Mouse (Mus musculus) CH12.LX (cell line): ENCODE measurements at regions not wholly inside any gene's neighbourhood (a gene's known extent, or its start where the extent isn't known, plus 50 kb on each side); places are given as distances from the start of the nearest gene placed in this dataset.

Experiments
- DNase-seq: peaks from one replicate; pipeline ENCODE4 v3.0.0-alpha.2; 2013; ENCODE audit errors: extremely low read depth
- H3K27ac ChIP-seq: 2 replicates; pipeline ENCODE4 v1.5.1; 2012; ENCODE audit warnings: low read depth, mild to moderate bottlenecking, control low read depth, moderate library complexity; ENCODE audit not compliant: insufficient read depth
- H3K27me3 ChIP-seq: replicated peaks from 2 replicates; pipeline ENCODE3; 2012; ENCODE audit warnings: inconsistent platforms
- H3K36me3 ChIP-seq, 2 experiments: replicated peaks in 1 of 2; 2 replicates each; pipeline versions ENCODE3 to v1.6.1; 2012; ENCODE audit warnings: inconsistent platforms in 1 of 2, low read length in 1 of 2, mild to moderate bottlenecking in 1 of 2, mixed read lengths in 1 of 2, moderate library complexity in 1 of 2; ENCODE audit not compliant: control insufficient read depth in 1 of 2, insufficient read depth in 1 of 2
- H3K4me1 ChIP-seq, 2 experiments: 2 replicates each; pipeline ENCODE4 v1.6.1; 2012; ENCODE audit warnings: inconsistent platforms in 1 of 2, moderate library complexity in 1 of 2; ENCODE audit not compliant: insufficient read depth in 2 of 2, control insufficient read depth in 1 of 2
- H3K4me2 ChIP-seq: 2 replicates; pipeline ENCODE4 v1.6.1; 2012; ENCODE audit warnings: low read depth, mild to moderate bottlenecking, control low read depth; ENCODE audit not compliant: poor library complexity, insufficient read depth, severe bottlenecking
- H3K4me3 ChIP-seq, 3 experiments: fragments of 150-350 bp in 1 of 3; sonication (generic) in 1 of 3; replicated peaks in 1 of 3; 2 replicates each; pipeline versions ENCODE3 to v1.5.1; 2011 to 2012; ENCODE audit warnings: low read depth in 2 of 3, low read length in 2 of 3, mild to moderate bottlenecking in 2 of 3, moderate library complexity in 2 of 3, control low read depth in 1 of 3, improper control_type of control experiment in 1 of 3, inconsistent platforms in 1 of 3, mixed read lengths in 1 of 3; ENCODE audit not compliant: poor library complexity in 1 of 3
- H3K79me2 ChIP-seq: replicated peaks from 2 replicates; pipeline ENCODE4 v1.6.1; 2012; ENCODE audit warnings: mild to moderate bottlenecking, moderate library complexity; ENCODE audit not compliant: control insufficient read depth, poor library complexity, insufficient read depth, severe bottlenecking; ENCODE audit errors: extremely low read depth
- H3K9ac ChIP-seq: 2 replicates; pipeline ENCODE4 v1.6.1; 2012; ENCODE audit warnings: low read depth, mild to moderate bottlenecking, control low read depth, moderate library complexity; ENCODE audit not compliant: insufficient read depth
- H3K9me3 ChIP-seq: replicated peaks from 2 replicates; pipeline ENCODE3; 2012; ENCODE audit warnings: low read length, inconsistent platforms, mixed read lengths
- BHLHE40 ChIP-seq: IDR thresholded peaks from 2 replicates; pipeline ENCODE4 v1.6.1; 2011; ENCODE audit warnings: mild to moderate bottlenecking, low read depth, low read length, improper control_type of control experiment
- CHD2 ChIP-seq: IDR thresholded peaks from 2 replicates; pipeline ENCODE4 v1.6.1; 2011; ENCODE audit warnings: low read length, improper control_type of control experiment
- E2F4 ChIP-seq: IDR thresholded peaks from 2 replicates; pipeline ENCODE4 v1.6.1; 2011; ENCODE audit warnings: low read depth, low read length, improper control_type of control experiment; ENCODE audit not compliant: insufficient replicate concordance
- GABPA ChIP-seq: IDR thresholded peaks from 2 replicates; pipeline ENCODE4 v1.6.1; 2012; ENCODE audit warnings: low read depth, low read length, improper control_type of control experiment, inconsistent platforms; ENCODE audit not compliant: insufficient replicate concordance
- MAFK ChIP-seq: IDR thresholded peaks from 2 replicates; pipeline ENCODE4 v1.6.1; 2011; ENCODE audit warnings: low read length, improper control_type of control experiment; ENCODE audit not compliant: insufficient replicate concordance
- MAX ChIP-seq: IDR thresholded peaks from 2 replicates; pipeline ENCODE4 v1.6.1; 2011; ENCODE audit warnings: low read length, improper control_type of control experiment
- MAZ ChIP-seq: IDR thresholded peaks from 2 replicates; pipeline ENCODE4 v1.6.1; 2012; ENCODE audit warnings: low read depth, mild to moderate bottlenecking, inconsistent platforms, low read length, improper control_type of control experiment, moderate library complexity
- MXI1 ChIP-seq: IDR thresholded peaks from 2 replicates; pipeline ENCODE4 v1.6.1; 2011; ENCODE audit warnings: mild to moderate bottlenecking, low read depth, low read length, improper control_type of control experiment
- NELFE ChIP-seq: IDR thresholded peaks from 2 replicates; pipeline ENCODE4 v1.6.1; 2011; ENCODE audit warnings: low read depth, low read length, improper control_type of control experiment
- NRF1 ChIP-seq: IDR thresholded peaks from 2 replicates; pipeline ENCODE4 v1.6.1; 2014; ENCODE audit warnings: low read depth, mild to moderate bottlenecking, inconsistent platforms, low read length, improper control_type of control experiment, moderate library complexity
- PAX5 ChIP-seq: IDR thresholded peaks from 2 replicates; pipeline ENCODE4 v1.6.1; 2012; ENCODE audit warnings: low read length, inconsistent platforms, mixed read lengths
- RCOR1 ChIP-seq: conservative IDR thresholded peaks from 2 replicates; pipeline ENCODE4 v1.6.1; 2012; ENCODE audit warnings: low read depth, mild to moderate bottlenecking, inconsistent platforms, low read length, improper control_type of control experiment
- USF1 ChIP-seq: IDR thresholded peaks from 2 replicates; pipeline ENCODE4 v1.6.1; 2014; ENCODE audit warnings: low read depth, mild to moderate bottlenecking, inconsistent platforms, low read length, improper control_type of control experiment
- ZC3H11A ChIP-seq: IDR thresholded peaks from 2 replicates; pipeline ENCODE4 v1.6.1; 2012; ENCODE audit warnings: low read depth, mild to moderate bottlenecking, inconsistent platforms, low read length, improper control_type of control experiment
- ZKSCAN1 ChIP-seq: IDR thresholded peaks from 2 replicates; pipeline ENCODE4 v1.6.1; 2012; ENCODE audit warnings: low read depth, inconsistent platforms, low read length, improper control_type of control experiment, borderline replicate concordance
- ZMIZ1 ChIP-seq: IDR thresholded peaks from 2 replicates; pipeline ENCODE4 v1.6.1; 2012; ENCODE audit warnings: low read depth, mild to moderate bottlenecking, inconsistent platforms, low read length, improper control_type of control experiment
- dilution Hi-C: fragments of 300-500 bp; cut with MboI; formaldehyde crosslinking; loops from 2 replicates; pipeline ENCODE4 v1.14.3; 2020; ENCODE audit warnings: low sequenced_read_pairs; ENCODE audit not compliant: extremely low pct_unique_long_range_greater_than_20kb, extremely low pct_ligation_motif_present
- in situ Hi-C: fragments of 300-500 bp; cut with MboI; formaldehyde crosslinking; loops from 3 replicates; pipeline ENCODE4 v1.14.3; 2019; ENCODE audit warnings: low sequenced_read_pairs, low pct_ligation_motif_present, low pct_unique_long_range_greater_than_20kb, mixed read lengths

- TF ChIP-seq NRF1 (no peak), MAFK (peak; percentile 67; the same call in 1 of the 2 replicates), BHLHE40 (0 out of 2 replicates have a peak, but pooled peaks have one; percentile 17), E2F4 (no peak), MAX (no peak), GABPA (no peak)
- dilution Hi-C loops (no loop called here), in situ Hi-C loops (loop anchor here (10.0 to 25.0 kb wide), 2 partner anchors 483 to 485 kb away; no protein-coding TSS in a partner anchor)
- H3K36me3 ChIP-seq = no peaks in the 10 kb centered on the region
- no peaks in the 10 kb centered on the region for H3K27me3 ChIP-seq
- H3K79me2 ChIP-seq = no peaks in the 10 kb centered on the region
- no peak for DNase-seq
- no peak overlapping the region for H3K4me3 ChIP-seq
- H3K27ac ChIP-seq = no peak overlapping the region
- no peaks in the 10 kb centered on the region for H3K9me3 ChIP-seq
- H3K4me2 ChIP-seq = no peak overlapping the region
- no peak overlapping the region for H3K9ac ChIP-seq
- peaks cover 5 to 27% of the 10 kb centered on the region in 2 experiments; a peak in 3 of 4 replicates for H3K4me1 ChIP-seq
Observed at GRCm38 (mm10) chr9:41470010-41470409, 308.5 kb upstream of the Ubash3b start.

GRCm38 (mm10) chr9:41469414-41469813 lies 307.9 kb upstream of the Ubash3b start:
- Histone ChIP-seq H3K9ac (no peak overlapping the region), H3K27ac (no peak overlapping the region), H3K4me2 (no peak overlapping the region), H3K9me3 (no peaks in the 10 kb centered on the region), H3K36me3 (no peaks in the 10 kb centered on the region), H3K4me3 (no peak overlapping the region), H3K79me2 (no peaks in the 10 kb centered on the region), H3K4me1 (peaks cover 5 to 22% of the 10 kb centered on the region in 2 experiments; a peak in 3 of 4 replicates), H3K27me3 (no peaks in the 10 kb centered on the region)
- dilution Hi-C loops (no loop called here), in situ Hi-C loops (loop anchor here (25.0 kb wide), 1 partner anchor 482 kb away; no protein-coding TSS in a partner anchor)
- TF ChIP-seq USF1 = no peak
- TF ChIP-seq ZKSCAN1 = no peak
- TF ChIP-seq ZC3H11A = no peak
- no peak for DNase-seq

- TF ChIP-seq PAX5 = no peak
- no peak for TF ChIP-seq MXI1
- no peak for TF ChIP-seq GABPA
- TF ChIP-seq ZMIZ1 = no peak
- no peak for TF ChIP-seq CHD2
- TF ChIP-seq BHLHE40 = no peak
- TF ChIP-seq NELFE = no peak
- no peak for TF ChIP-seq E2F4
- no peak for TF ChIP-seq RCOR1
- TF ChIP-seq USF1 = no peak
- TF ChIP-seq MAZ = no peak
- TF ChIP-seq, all 38 proteins: peak for 0
- H3K9ac ChIP-seq = no peak overlapping the region
- no peak overlapping the region for H3K4me3 ChIP-seq
- H3K4me1 ChIP-seq = peaks cover 0 to 11% of the 10 kb centered on the region in 2 experiments; a peak in 1 of 4 replicates
- no peak overlapping the region for H3K27ac ChIP-seq
- no peak for DNase-seq
- no peaks in the 10 kb centered on the region for H3K27me3 ChIP-seq
- H3K79me2 ChIP-seq = no peaks in the 10 kb centered on the region
- no peak overlapping the region for H3K4me2 ChIP-seq
- no peaks in the 10 kb centered on the region for H3K36me3 ChIP-seq
- dilution Hi-C loops (no loop called here), in situ Hi-C loops (loop anchor here (25.0 kb wide), 1 partner anchor 477 kb away; no protein-coding TSS in a partner anchor)
- no peaks in the 10 kb centered on the region for H3K9me3 ChIP-seq
Observed at GRCm38 (mm10) chr9:41464057-41464685, 302.7 kb upstream of the Ubash3b start.
